Mouse (Mus musculus) CH12.LX (cell line): Measurements from ENCODE around the gene Arhgap44.

ENCODE experiments used
- CHD2 ChIP-seq: IDR thresholded peaks from 2 replicates; pipeline ENCODE4 v1.6.1; 2011; ENCODE audit warnings: low read length, improper control_type of control experiment
- CTCF ChIP-seq, 2 experiments: IDR thresholded peaks in 1 of 2; conservative IDR thresholded peaks in 1 of 2; 2 replicates each; pipeline ENCODE4 v1.5.1; 2011 to 2012; ENCODE audit warnings: low read depth in 2 of 2, low read length in 2 of 2, improper control_type of control experiment in 1 of 2, inconsistent platforms in 1 of 2, mild to moderate bottlenecking in 1 of 2, moderate library complexity in 1 of 2
- HCFC1 ChIP-seq: IDR thresholded peaks from 2 replicates; pipeline ENCODE4 v1.6.1; 2012; ENCODE audit warnings: low read depth, mild to moderate bottlenecking, inconsistent platforms, low read length, improper control_type of control experiment
- IRF4 ChIP-seq: IDR thresholded peaks from 2 replicates; pipeline ENCODE4 v1.6.1; 2014; ENCODE audit warnings: low read depth, mild to moderate bottlenecking, inconsistent platforms, low read length, improper control_type of control experiment
- JUND ChIP-seq: conservative IDR thresholded peaks from 2 replicates; pipeline ENCODE4 v1.6.1; 2011; ENCODE audit warnings: low read depth, low read length, improper control_type of control experiment
- MEF2A ChIP-seq: IDR thresholded peaks from 2 replicates; pipeline ENCODE4 v1.6.1; 2014; ENCODE audit warnings: low read depth, mild to moderate bottlenecking, inconsistent platforms, low read length, improper control_type of control experiment, borderline replicate concordance
- MYC ChIP-seq: IDR thresholded peaks from 2 replicates; pipeline ENCODE4 v1.6.1; 2011; ENCODE audit warnings: low read depth, mild to moderate bottlenecking, improper control_type of control experiment, low read length
- POLR2A ChIP-seq: IDR thresholded peaks from 2 replicates; pipeline ENCODE4 v1.6.1; 2011; ENCODE audit warnings: low read depth, mild to moderate bottlenecking, improper control_type of control experiment, low read length
- USF1 ChIP-seq: IDR thresholded peaks from 2 replicates; pipeline ENCODE4 v1.6.1; 2014; ENCODE audit warnings: low read depth, mild to moderate bottlenecking, inconsistent platforms, low read length, improper control_type of control experiment

GRCm38 (mm10) chr11:65142838-65143417 lies 19.8 kb downstream of the Arhgap44 start:
- TF ChIP-seq CTCF (conservative IDR thresholded peaks at IDR 0.05 in 1 of 2, IDR thresholded peaks at IDR 0.05 in 1 of 2; ENCODE audit: low read depth in 2 of 2, low read length in 2 of 2) (no peak), USF1 (no peak), IRF4 (no peak), HCFC1 (no peak), POLR2A (no peak), CHD2 (no peak), JUND (no peak), MEF2A (no peak), MYC (no peak)
